Mouse (Mus musculus) myocyte (in vitro differentiated cells): ENCODE data around the gene Arl4a. TPM values are rescaled to one million over a fixed set of nuclear protein-coding genes. Genes with fewer than 3 reads are reported as not detected.

Experiments
- H3K27me3 ChIP-seq: one replicate; pipeline ENCODE4 v1.6.1; 2011; ENCODE audit not compliant: control insufficient read depth, insufficient read depth, insufficient read length
- H3K36me3 ChIP-seq: one replicate; pipeline ENCODE4 v1.6.1; 2011; ENCODE audit not compliant: control insufficient read depth, insufficient read depth
- H3K4me2 ChIP-seq: one replicate; pipeline ENCODE4 v1.6.1; 2011; ENCODE audit warnings: low read depth, control low read depth
- H3K4me3 ChIP-seq: one replicate; pipeline ENCODE4 v1.5.1; 2011; ENCODE audit warnings: mild to moderate bottlenecking, control low read depth, moderate library complexity
- H3K79me2 ChIP-seq: one replicate; pipeline ENCODE4 v1.6.1; 2011; ENCODE audit not compliant: control insufficient read depth, insufficient read depth
- H3ac ChIP-seq: one replicate; pipeline ENCODE4 v1.6.1; 2011; ENCODE audit not compliant: control insufficient read depth, insufficient read length
- CEBPB ChIP-seq: IDR thresholded peaks from 2 replicates; pipeline ENCODE4 v1.6.1; 2011; ENCODE audit warnings: mild to moderate bottlenecking, moderate library complexity; ENCODE audit not compliant: poor library complexity, insufficient read depth, severe bottlenecking
- E2F4 ChIP-seq: IDR thresholded peaks from one replicate; pipeline ENCODE4 v1.6.1; 2011; ENCODE audit warnings: mild to moderate bottlenecking, control low read depth, moderate library complexity; ENCODE audit not compliant: insufficient read depth
- MAX ChIP-seq: IDR thresholded peaks from one replicate; pipeline ENCODE4 v1.6.1; 2011; ENCODE audit warnings: low read depth, mild to moderate bottlenecking, control low read depth
- MYOD1 ChIP-seq, 3 experiments: IDR thresholded peaks; one replicate each; pipeline ENCODE4 v1.6.1; 2011; ENCODE audit warnings: control low read depth in 2 of 3, low read depth in 2 of 3, mild to moderate bottlenecking in 2 of 3, moderate library complexity in 1 of 3; ENCODE audit not compliant: insufficient read length in 2 of 3, control insufficient read depth in 1 of 3
- MYOG ChIP-seq, 3 experiments: IDR thresholded peaks; one replicate each; pipeline ENCODE4 v1.6.1; 2011; ENCODE audit warnings: control low read depth in 2 of 3, low read depth in 2 of 3, mild to moderate bottlenecking in 2 of 3; ENCODE audit not compliant: insufficient read length in 2 of 3, control insufficient read depth in 1 of 3, insufficient read depth in 1 of 3
- POLR2A ChIP-seq: IDR thresholded peaks from one replicate; pipeline ENCODE4 v1.6.1; 2011; ENCODE audit warnings: low read depth, mild to moderate bottlenecking, control low read depth, moderate library complexity; ENCODE audit not compliant: insufficient read length
- POLR2AphosphoS2 ChIP-seq: IDR thresholded peaks from one replicate; pipeline ENCODE4 v1.6.1; 2011; ENCODE audit warnings: low read depth, control low read depth; ENCODE audit not compliant: insufficient read length
- REST ChIP-seq: IDR thresholded peaks from one replicate; pipeline ENCODE4 v1.6.1; 2011; ENCODE audit warnings: mild to moderate bottlenecking, control low read depth, moderate library complexity; ENCODE audit not compliant: insufficient read depth, insufficient read length
- SRF ChIP-seq: IDR thresholded peaks from one replicate; pipeline ENCODE4 v1.6.1; 2011; ENCODE audit warnings: low read depth; ENCODE audit not compliant: control insufficient read depth, insufficient read length
- TCF12 ChIP-seq: IDR thresholded peaks from one replicate; pipeline ENCODE4 v1.6.1; 2011; ENCODE audit warnings: mild to moderate bottlenecking, control low read depth; ENCODE audit not compliant: poor library complexity, insufficient read depth, severe bottlenecking
- TCF3 ChIP-seq: IDR thresholded peaks from one replicate; pipeline ENCODE4 v1.6.1; 2011; ENCODE audit warnings: low read depth, control low read depth; ENCODE audit not compliant: insufficient read length
- USF1 ChIP-seq: IDR thresholded peaks from one replicate; pipeline ENCODE4 v1.6.1; 2011; ENCODE audit warnings: low read depth, mild to moderate bottlenecking, control low read depth, moderate library complexity
- polyA plus RNA-seq: library from polyadenylated mRNA; unstranded; fragments of >200 nt; fragmentation: generic; extraction: Trizol; gene quantifications from one replicate; pipeline ENCODE4 v1.2.1, GENCODE M21; 2012; ENCODE audit warnings: missing spikeins

Arl4a gene
- polyA plus RNA-seq, 1 experiment = 22.8 TPM

GRCm38 (mm10) chr12:39990830-39991780, 46.7 kb downstream of the Arl4a start:
- Histone ChIP-seq H3K27me3 (no peaks in the 10 kb centered on the region), H3ac (no peak overlapping the region), H3K4me2 (no peak overlapping the region), H3K79me2 (no peaks in the 10 kb centered on the region), H3K36me3 (no peaks in the 10 kb centered on the region), H3K4me3 (no peak overlapping the region)
- TF ChIP-seq TCF3 = no peak
- TF ChIP-seq SRF = no peak
- TF ChIP-seq CEBPB = no peak
- TF ChIP-seq POLR2A = no peak
- no peak for TF ChIP-seq REST
- no peak for TF ChIP-seq TCF12
- no peak for TF ChIP-seq POLR2AphosphoS2
- TF ChIP-seq USF1 = no peak
- no peak for TF ChIP-seq MYOD1 (IDR thresholded peaks at IDR 0.05; ENCODE audit: control insufficient read depth in 1 of 3, insufficient read length in 2 of 3, low read depth in 2 of 3)

GRCm38 (mm10) chr12:39989136-39989535, 48.7 kb downstream of the Arl4a start:
- H3K4me2 ChIP-seq = no peak overlapping the region
- no peak overlapping the region for H3K4me3 ChIP-seq
- H3ac ChIP-seq = no peak overlapping the region
- H3K27me3 ChIP-seq = no peaks in the 10 kb centered on the region
- no peaks in the 10 kb centered on the region for H3K79me2 ChIP-seq
- no peaks in the 10 kb centered on the region for H3K36me3 ChIP-seq
- no peak for TF ChIP-seq POLR2A
- TF ChIP-seq MYOD1 (IDR thresholded peaks at IDR 0.05; ENCODE audit: control insufficient read depth in 1 of 3, insufficient read length in 2 of 3, low read depth in 2 of 3) = no peak
- no peak for TF ChIP-seq POLR2AphosphoS2
- no peak for TF ChIP-seq CEBPB
- no peak for TF ChIP-seq USF1
- TF ChIP-seq TCF3 = no peak
- no peak for TF ChIP-seq SRF
- TF ChIP-seq MAX = no peak
- TF ChIP-seq MYOG (IDR thresholded peaks at IDR 0.05; ENCODE audit: control insufficient read depth in 1 of 3, insufficient read depth in 1 of 3, insufficient read length in 2 of 3, low read depth in 2 of 3) = no peak
- TF ChIP-seq TCF12 = no peak
- TF ChIP-seq REST = no peak
- TF ChIP-seq E2F4 = no peak

- TF ChIP-seq TCF3 = no peak
- no peak for TF ChIP-seq SRF
- TF ChIP-seq TCF12 = no peak
- TF ChIP-seq POLR2A = no peak
- Histone ChIP-seq H3K27me3 (no peaks in the 10 kb centered on the region), H3ac (no peak overlapping the region), H3K79me2 (no peaks in the 10 kb centered on the region), H3K4me2 (no peak overlapping the region), H3K36me3 (no peaks in the 10 kb centered on the region), H3K4me3 (no peak overlapping the region)
Measured at GRCm38 (mm10) chr12:39987177-39987576, 50.6 kb downstream of the Arl4a start.

- TF ChIP-seq POLR2A (no peak), SRF (no peak), TCF3 (no peak), REST (no peak), POLR2AphosphoS2 (no peak), E2F4 (no peak), MYOG (IDR thresholded peaks at IDR 0.05; ENCODE audit: control insufficient read depth in 1 of 3, insufficient read depth in 1 of 3, insufficient read length in 2 of 3, low read depth in 2 of 3) (no peak), CEBPB (no peak), USF1 (no peak)
- Histone ChIP-seq H3K79me2 (no peaks in the 10 kb centered on the region), H3K36me3 (no peaks in the 10 kb centered on the region), H3K4me3 (no peak overlapping the region), H3ac (no peak overlapping the region), H3K4me2 (no peak overlapping the region), H3K27me3 (no peaks in the 10 kb centered on the region)
Measured at GRCm38 (mm10) chr12:39985639-39986038, 52.2 kb downstream of the Arl4a start.

GRCm38 (mm10) chr12:39979792-39980191, 58.0 kb downstream of the Arl4a start:
- no peaks in the 10 kb centered on the region for H3K36me3 ChIP-seq
- no peaks in the 10 kb centered on the region for H3K27me3 ChIP-seq
- no peak overlapping the region for H3K4me3 ChIP-seq
- TF ChIP-seq SRF (no peak), MYOG (IDR thresholded peaks at IDR 0.05; ENCODE audit: control insufficient read depth in 1 of 3, insufficient read depth in 1 of 3, insufficient read length in 2 of 3, low read depth in 2 of 3) (no peak), USF1 (no peak), MYOD1 (IDR thresholded peaks at IDR 0.05; ENCODE audit: control insufficient read depth in 1 of 3, insufficient read length in 2 of 3, low read depth in 2 of 3) (no peak), TCF12 (no peak), E2F4 (no peak), MAX (no peak), CEBPB (no peak), POLR2AphosphoS2 (no peak), REST (no peak), TCF3 (no peak), POLR2A (no peak)
- H3K79me2 ChIP-seq = no peaks in the 10 kb centered on the region
- H3K4me2 ChIP-seq = no peak overlapping the region
- H3ac ChIP-seq = no peak overlapping the region
